Mouse (Mus musculus): ENCODE measurements at regions not wholly inside any gene's neighbourhood (a gene's known extent, or its start where the extent isn't known, plus 50 kb on each side); places are given as distances from the start of the nearest gene placed in this dataset.
A peak's percentile ranks its signal among the peaks of the same experiment; 100 is the strongest.
"Not testable (repeated sequence)": the region's sequence is repeated elsewhere in the genome, so short reads cannot be mapped to it uniquely, and the experiment has no call there.

DNA sequence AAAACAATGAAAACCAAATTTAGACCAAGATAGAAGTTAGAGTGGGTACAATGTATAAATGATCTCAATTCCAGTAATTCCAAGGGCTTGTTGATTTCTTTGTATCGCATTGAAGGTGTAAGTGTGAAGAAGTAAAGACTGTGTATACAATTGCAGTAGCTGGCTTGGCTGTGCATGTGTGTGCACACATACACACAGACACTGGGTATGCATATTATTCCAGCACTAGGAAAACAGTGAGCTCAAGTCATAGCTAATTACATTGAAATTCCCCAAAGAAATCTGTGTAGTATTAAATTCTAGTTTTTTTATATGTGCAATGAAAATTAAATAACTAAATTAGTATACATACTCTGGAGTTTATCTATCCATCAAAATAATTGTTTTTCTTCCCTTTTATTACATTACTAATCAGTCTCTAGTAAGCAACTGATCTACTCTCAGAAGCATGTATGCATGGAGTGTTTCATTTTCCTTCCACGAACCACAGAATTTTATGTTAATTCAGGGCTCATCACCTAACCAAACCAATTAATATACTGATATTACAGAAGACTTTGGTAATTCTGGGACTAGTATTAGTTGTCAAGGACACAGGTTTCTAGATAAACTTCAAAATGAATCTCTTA, 56.5 kb downstream of the Gm8797 start:
- no peak for ATAC-seq (replicated peaks; ENCODE audit: low FRiP score, low TSS enrichment, poor library complexity, severe bottlenecking)

DNA sequence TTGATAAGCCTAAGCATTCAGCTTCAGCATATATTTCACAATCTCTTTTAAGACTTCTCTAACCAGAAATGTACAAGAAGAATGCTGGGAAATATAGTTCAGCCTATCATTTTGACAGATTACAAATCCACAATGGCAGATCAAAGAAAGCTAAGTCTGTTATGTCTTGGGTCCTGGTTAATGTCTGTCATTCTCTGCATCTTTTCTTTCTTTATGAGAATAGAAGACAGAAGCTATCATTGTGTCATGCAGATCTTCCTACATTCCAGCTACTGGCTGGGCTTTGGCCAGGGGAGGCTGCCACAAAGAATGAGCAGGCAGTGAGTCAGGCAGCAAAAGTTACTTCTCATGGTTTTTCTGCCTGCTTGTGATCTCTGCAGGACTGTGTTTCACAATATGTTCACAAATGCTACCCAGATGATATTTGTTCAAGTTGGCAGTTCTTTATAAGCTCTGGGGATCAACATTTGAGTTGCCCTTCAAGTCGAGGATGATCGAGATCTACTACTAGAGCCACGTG, 60.5 kb downstream of the Gm8797 start:
- ATAC-seq (replicated peaks; ENCODE audit: low FRiP score, low TSS enrichment, poor library complexity, severe bottlenecking) = no peak

DNA sequence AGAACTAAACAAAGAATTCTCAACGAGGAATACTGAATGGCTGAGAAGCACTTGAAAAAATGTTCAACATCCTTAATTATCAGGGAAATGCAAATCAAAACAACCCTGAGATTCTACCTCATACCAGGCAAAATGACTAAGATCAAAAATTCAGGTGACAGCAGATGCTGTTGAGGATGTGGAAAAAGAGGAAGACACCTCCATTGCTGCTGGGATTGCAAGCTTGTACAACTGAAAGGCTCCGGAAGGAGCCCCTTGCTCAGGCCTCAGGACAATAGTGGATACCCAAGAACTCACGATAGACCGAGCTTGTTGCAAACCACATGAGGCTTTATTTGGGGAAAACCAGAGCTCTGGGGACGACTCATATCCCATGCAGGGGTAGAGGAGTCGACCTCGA, 69.6 kb downstream of the Gm8797 start:
- ATAC-seq (replicated peaks; ENCODE audit: low FRiP score, low TSS enrichment, poor library complexity, severe bottlenecking) = not testable (repeated sequence)

DNA sequence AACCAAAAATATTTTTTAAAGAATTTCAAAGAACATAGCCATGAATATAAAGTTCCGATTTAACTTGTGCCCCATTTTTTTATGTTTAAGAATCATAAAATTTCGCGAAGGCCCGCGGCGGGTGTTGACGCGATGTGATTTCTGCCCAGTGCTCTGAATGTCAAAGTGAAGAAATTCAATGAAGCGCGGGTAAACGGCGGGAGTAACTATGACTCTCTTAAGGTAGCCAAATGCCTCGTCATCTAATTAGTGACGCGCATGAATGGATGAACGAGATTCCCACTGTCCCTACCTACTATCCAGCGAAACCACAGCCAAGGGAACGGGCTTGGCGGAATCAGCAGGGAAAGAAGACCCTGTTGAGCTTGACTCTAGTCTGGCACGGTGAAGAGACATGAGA, 109.6 kb downstream of the Gm8797 start:
- not testable (repeated sequence) for ATAC-seq (replicated peaks; ENCODE audit: low FRiP score, low TSS enrichment, poor library complexity, severe bottlenecking)

DNA sequence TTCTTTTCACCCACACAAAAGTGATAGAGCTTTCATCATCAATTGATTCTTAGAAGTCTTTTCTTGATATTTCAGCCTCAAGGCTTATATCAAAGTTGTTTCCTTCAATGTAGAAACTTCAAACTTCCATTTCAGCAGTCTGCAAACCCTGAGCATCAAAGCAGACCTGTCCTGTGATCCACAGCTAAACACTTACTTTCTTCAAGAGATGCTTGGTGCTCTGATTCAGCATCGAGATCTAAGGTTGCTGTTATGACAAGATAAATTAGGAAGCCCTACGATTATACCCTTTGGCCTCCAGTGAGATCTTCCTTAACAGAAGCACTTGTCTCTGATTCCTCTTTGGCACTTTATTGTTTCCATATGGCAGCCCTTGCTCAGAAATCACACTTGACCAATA, 119.8 kb downstream of the Gm8797 start:
- ATAC-seq (replicated peaks; ENCODE audit: low FRiP score, low TSS enrichment, poor library complexity, severe bottlenecking) = no peak

DNA sequence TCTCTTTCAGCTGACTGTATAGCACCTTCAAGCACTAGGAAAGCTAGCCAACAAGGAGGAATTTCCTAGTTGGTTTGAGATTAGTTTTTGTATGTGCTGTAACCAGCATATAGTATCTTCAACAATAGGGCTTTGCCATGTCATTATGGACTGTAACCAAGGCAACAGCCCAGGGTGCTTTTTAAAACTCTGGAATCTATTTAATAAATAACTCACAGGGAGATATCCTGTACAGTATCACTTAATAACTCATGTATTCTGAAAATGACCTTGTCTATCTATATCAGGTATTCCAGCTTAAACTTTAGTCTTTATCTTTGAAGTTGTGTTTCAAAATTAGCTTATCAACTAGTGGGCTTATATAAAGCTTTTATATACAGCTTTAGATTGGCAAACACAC, 128.5 kb downstream of the Gm8797 start:
- no peak for ATAC-seq (replicated peaks; ENCODE audit: low FRiP score, low TSS enrichment, poor library complexity, severe bottlenecking)

DNA sequence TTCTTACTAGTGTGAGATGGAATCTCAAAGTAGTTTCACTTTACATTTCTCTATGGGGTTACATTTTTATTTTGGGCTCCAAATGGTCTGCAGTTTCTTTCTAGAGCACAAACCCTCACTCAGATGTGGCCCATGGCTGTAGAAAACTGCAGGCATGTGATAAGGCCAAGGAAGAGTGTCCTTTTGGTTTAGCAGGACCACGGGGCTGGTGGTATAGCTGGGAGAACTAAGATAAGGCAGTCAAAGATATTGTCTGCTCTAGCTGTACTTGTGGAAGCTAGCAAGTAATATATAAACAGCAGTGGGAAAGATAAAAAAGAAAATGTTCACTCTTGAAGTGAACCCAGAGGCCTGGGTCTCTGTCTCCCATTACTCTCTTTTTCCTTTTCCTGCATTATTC, 166.9 kb downstream of the Gm8797 start:
- ATAC-seq (replicated peaks; ENCODE audit: low FRiP score, low TSS enrichment, poor library complexity, severe bottlenecking) = no peak

DNA sequence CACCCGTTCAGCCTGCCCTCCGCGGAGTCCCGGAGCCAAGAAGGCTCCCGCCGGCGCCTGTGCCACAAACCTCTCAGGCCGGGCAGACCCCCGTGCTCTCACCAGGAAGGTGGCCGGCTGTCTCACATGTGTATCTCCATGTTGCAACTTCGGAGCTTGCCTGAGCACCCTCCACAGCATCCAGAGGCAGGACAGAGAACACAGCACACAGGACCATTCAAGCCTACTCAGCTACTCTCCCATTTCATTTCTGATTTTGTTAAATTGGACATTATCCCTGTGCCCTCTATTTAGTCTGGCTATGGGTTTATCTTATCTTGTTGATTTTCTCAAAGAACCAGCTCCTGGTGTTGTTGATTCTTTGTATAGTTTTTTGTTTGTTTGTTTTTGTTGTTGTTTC, 199.6 kb downstream of the Gm8797 start:
- ATAC-seq (replicated peaks; ENCODE audit: low FRiP score, low TSS enrichment, poor library complexity, severe bottlenecking) = 0 out of 2 replicates have a peak, but pooled peaks have one; percentile 68

DNA sequence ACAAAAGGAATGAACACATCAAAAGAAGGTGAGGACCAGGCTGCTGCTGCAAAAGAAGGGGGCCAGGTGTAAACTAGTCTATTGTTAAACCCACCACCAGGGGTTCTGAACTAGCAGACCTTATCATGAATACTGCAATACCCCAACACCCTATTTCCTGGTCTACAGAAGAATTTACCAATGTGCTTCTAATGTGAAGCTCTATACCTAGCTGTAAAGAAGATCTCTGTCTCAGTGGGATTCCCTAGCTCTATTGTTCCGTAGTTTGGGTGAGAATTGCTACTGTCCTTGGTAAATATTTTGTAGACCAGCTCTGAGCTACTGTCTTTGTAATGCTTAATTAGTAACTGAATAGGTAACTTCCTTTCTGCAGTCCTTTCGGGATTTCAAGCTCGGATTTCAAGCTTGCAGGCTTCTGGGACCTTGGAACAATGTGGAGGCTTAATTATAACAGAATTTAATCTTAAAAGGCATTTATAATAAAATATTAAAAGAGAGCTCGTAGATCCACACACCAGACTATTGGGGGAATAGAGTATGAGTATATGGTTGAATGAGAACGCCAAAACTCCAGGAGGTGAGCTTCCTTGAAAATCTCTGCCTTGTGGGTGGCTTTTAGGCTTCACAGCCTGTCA, 238.5 kb downstream of the Gm8797 start:
- not testable (repeated sequence) for ATAC-seq (replicated peaks; ENCODE audit: low FRiP score, low TSS enrichment, poor library complexity, severe bottlenecking)

DNA sequence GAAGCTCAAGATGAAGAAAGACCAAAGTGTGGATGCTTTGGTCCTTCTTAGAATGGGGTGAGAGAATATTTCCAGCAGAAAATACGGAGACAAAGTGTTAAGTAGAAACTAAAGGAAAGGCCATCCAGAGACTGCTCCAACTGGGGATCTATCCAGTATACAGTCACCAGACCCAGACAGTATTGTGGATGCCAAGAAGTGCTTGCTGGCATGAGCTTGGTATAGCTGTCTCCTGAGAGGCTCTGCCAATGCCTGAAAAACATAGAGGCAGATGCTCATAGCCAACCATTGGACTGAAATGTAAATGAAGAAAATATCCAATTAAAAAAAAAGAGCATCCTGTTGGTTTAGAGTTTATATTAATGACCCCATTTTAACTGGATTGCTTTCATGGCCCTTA, 253.8 kb downstream of the Gm8797 start:
- no peak for ATAC-seq (replicated peaks; ENCODE audit: low FRiP score, low TSS enrichment, poor library complexity, severe bottlenecking)

DNA sequence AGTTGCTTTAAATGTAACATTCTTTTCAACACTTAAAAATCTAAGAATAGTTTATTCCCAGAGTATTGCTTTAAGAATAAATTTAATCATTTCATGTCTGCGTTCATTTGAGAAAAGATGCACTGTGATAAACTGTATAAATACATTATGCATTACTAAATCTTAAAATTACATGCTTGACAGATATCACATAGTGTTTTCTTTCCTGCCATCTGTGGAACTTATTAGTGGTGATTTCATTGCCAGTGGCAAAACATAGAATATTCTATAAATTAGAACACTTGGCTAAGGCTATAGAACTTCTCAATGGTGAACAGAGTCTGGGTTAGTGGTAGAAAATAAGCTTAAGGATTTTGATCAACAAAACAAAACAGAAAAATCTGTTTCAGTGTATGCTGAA, 268.1 kb downstream of the Gm8797 start:
- ATAC-seq (replicated peaks; ENCODE audit: low FRiP score, low TSS enrichment, poor library complexity, severe bottlenecking) = no peak

DNA sequence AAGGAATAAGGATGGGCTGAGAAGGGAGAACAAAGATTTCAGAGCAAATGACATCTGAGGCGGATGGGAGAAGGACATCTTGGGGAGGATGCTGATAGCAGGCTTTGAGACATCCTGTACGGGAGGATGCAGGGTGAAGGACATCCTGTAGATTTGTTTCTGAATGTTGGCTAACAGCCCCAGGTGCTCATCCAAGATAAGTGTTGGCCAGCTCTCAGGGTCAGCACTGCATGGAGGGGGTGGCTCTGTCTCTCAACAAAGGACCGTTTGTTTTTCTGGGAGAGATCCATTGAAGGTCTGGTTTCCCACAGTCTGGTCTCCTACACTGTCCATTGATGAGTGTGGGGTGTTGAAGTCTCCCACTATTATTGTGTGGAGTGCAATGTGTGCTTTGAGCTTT, 290.7 kb downstream of the Gm8797 start:
- not testable (repeated sequence) for ATAC-seq (replicated peaks; ENCODE audit: low FRiP score, low TSS enrichment, poor library complexity, severe bottlenecking)

DNA sequence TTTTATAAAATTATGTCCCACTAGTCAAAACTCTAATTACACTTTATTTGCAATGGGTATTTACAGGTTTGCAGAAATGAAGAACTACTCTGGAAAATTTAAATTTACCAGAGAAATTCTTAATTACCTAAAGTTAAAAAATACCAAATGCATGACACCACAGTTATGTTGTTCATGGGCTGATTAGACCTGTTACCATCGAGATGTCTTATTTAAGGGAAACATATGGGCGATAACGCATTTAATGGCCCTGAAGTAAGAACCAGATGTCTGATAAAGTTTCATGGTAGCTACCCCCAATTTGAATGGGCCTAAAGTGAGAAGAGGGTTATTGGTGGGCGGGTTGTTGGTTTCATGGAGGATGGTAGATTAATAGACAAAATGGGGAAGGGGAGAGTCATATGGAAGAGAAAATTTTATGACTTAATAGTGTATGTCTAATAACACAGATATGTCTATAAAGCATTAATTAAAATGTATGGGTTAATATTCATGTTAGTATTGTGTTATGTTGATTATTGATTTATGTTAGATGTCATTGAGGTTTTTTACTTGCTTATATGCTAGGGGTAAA, 299.0 kb downstream of the Gm8797 start:
- ATAC-seq (replicated peaks; ENCODE audit: low FRiP score, low TSS enrichment, poor library complexity, severe bottlenecking) = no peak

DNA sequence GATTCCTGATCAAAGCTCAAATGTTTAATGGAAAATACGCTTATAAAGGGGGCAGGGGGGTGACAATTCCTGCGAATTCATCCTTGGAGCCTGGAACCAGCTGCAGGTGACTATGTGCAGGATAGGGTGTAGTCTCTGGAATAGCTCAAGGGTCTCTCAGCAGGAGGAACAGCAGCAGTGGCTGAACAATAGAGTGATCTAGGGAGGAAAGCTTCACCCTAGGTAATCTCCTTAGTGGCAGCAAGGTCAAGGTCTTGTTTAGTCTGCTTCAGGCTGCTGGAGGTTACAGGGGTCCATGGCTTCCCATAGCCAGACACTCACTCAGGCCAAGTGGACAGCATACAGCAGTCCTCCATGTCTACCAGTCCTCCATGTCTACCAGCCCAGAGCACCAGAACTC, 301.3 kb downstream of the Gm8797 start:
- ATAC-seq (replicated peaks; ENCODE audit: low FRiP score, low TSS enrichment, poor library complexity, severe bottlenecking) = no peak

DNA sequence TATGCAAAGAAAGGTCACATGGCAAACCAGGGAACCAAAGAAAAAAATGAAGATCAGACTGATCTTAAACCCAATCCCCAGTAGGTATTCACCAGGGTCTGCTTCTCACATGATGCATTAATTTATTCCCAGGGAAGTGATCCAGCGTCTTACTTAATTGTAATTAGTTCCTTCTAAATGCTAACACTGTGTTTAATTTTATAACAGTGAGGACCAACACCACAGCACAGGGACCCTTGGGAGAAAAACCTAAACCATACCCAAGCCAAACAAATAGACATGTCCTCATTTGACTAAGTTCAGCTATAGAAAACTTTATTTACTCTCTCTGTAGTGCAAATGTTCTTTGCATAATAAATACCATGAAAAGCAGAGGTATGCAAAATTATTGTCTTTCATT, 333.2 kb downstream of the Gm8797 start:
- ATAC-seq (replicated peaks; ENCODE audit: low FRiP score, low TSS enrichment, poor library complexity, severe bottlenecking) = no peak

DNA sequence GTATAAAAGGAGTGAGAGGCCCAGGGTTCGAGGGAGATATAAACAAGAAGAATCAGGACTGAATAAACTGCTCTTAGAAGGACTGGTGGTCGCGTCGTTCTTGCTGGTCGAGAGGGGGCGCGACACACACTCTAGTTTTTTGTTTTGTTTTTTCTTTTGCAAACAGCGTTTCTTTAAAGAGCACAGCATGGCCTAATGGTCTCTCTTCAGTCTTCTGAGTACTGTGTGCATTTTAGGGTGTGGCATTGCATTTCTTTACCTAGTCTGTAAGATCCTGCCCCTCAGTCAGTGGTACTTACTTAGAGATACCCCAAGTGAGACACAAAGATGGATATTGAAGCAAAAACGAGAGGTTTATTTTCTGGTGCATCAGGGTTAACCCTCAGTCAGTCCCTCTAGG, 336.7 kb downstream of the Gm8797 start:
- no peak for ATAC-seq (replicated peaks; ENCODE audit: low FRiP score, low TSS enrichment, poor library complexity, severe bottlenecking)

DNA sequence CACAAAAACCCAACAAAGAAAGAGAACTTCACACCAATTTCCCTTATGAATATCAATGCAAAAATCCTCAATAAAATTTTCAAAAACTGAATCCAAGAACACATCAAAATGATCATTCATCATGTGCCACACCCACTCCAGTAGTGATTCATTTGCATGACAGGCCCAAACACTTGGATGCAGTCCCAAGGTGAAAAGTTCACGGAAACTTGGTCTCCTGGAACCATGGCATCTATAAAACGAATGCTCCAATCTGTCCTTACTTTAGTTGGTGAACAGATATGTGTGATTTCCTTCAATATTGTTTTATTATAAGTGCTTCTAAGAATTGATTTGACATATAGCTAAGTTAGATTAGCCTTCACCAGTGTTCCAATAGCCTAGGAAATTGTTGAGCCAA, 343.3 kb downstream of the Gm8797 start:
- no peak for ATAC-seq (replicated peaks; ENCODE audit: low FRiP score, low TSS enrichment, poor library complexity, severe bottlenecking)

DNA sequence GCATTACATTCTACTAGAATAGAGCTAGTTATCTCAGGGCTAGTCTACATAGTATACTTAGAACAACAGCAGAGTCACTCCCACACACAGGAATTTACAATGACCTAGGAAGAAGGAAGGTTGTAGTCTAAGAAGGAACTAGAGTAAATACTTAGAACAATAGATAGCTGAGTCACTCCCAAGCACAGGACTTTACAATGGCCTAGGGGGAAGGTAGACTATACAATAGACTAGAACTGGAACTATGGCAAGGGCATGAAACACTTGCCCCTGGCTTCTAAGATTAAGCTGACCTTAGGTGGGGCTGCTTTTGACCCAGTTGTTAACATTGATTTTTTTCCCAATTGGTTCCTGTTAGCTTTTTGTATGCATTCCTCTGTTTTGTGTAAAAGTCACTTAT, 343.8 kb downstream of the Gm8797 start:
- ATAC-seq (replicated peaks; ENCODE audit: low FRiP score, low TSS enrichment, poor library complexity, severe bottlenecking) = not testable (repeated sequence)

DNA sequence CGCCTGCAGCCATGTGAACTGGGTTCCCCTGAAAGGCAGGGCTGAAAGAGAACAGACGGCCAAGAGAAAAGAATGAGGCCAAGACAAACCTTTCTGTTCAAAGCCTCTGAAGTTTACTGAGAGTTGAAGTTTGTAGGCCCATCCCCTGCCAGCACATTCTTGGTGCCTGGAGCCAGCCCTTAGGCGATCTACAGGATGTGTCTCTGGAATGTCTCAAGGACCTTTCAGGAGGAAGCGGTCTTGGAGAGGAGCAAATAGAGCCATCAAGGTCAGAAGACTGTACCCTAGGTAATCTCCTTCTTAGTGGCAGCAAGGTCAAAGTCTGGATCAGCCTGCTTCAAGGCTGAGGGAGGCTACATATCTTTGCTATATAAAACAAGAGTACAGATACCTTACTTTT, 350.3 kb downstream of the Gm8797 start:
- ATAC-seq (replicated peaks; ENCODE audit: low FRiP score, low TSS enrichment, poor library complexity, severe bottlenecking) = no peak

DNA sequence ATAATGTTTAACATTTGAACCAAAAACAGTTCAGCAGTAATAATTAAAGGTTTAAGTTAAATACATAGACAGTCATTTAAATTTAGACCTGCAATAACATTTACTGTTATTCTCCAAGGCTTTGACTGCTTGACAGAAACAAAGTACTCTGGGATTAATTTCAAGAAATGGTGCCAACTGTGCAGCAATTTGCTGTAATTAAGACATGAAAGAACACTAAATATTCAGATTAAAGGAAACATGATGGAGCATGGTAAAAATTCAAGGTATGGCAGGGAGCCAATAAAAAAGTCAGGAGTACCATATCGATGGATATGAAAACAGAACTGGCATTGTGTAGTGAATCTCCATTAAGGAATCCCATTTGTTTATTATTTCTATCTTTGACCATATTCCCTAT, 352.3 kb downstream of the Gm8797 start:
- no peak for ATAC-seq (replicated peaks; ENCODE audit: low FRiP score, low TSS enrichment, poor library complexity, severe bottlenecking)

DNA sequence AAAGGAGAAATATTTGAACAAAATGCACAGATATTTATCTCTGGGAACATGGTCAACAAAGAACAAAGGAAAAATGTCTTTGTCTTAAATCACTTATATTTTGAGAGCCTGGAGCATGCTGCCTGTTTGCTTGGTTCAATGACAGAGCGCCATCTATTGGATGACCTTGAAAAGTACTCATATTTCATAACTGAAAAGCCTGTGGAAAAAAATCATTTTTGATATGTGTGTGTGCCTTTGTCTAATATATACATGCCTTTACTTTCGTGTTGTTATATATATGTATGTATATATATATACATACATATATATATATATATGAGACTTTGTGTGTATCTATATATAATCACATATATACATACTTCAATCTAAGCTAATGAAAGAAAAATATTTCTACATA, 356.1 kb downstream of the Gm8797 start:
- ATAC-seq (replicated peaks; ENCODE audit: low FRiP score, low TSS enrichment, poor library complexity, severe bottlenecking) = no peak

Measured in megakaryocyte-erythroid progenitor cell, adult 5-6 weeks (primary cell).